Comparison of ENCODE assay signal across 9 mouse cellular contexts in genomic region chr19:4113806-4114230, GRCm38 (mm10). TPM values are rescaled to one million over a fixed set of nuclear protein-coding genes. Genes with fewer than 3 reads are reported as not detected.
DNase-seq lines count a peak whose midpoint lies in the region; ATAC-seq and TF ChIP-seq lines count a peak whose summit lies in the region.
"Had no signal": no experiment of that assay in that cellular context is flagged by ENCODE, and none has a peak within 500 bp of the region (broad histone marks: within the 10 kb centered on the region; RNA-seq: fewer than 3 reads in every experiment).

No protein-coding gene starts in this region.

- no peak for DNase-seq in liver, adult 2 months (ENCODE audit: extremely low read depth, low read depth, low spot score)
- DNase-seq in liver: no peak
- DNase-seq in limb, embryonic 10.5 days (ENCODE audit: low spot score): no peak
- DNase-seq in spleen, adult 12 weeks (ENCODE audit: low spot score): peak; percentile 53
- DNase-seq in hindbrain, embryonic 14.5 days (ENCODE audit: low spot score): no peak
- no peak for DNase-seq in gastrocnemius, postnatal 4 days (ENCODE audit: low spot score in 2 of 2)
- no peak for DNase-seq in ovary, postnatal 14 days (ENCODE audit: low spot score)

- H3K36me3 ChIP-seq in liver, adult 2 months (ENCODE audit: control insufficient read depth, insufficient read depth, low read length): peaks cover 2% of the 10 kb centered on the region; the same call in 1 of the 2 replicates
- H3K36me3 ChIP-seq in heart, embryonic 11.5 days (ENCODE audit: control insufficient read depth, insufficient read depth, low read length): peaks cover 20% of the 10 kb centered on the region
- H3K36me3 ChIP-seq in limb, embryonic 10.5 days: peaks cover 74% of the 10 kb centered on the region
- H3K36me3 ChIP-seq in hindbrain, embryonic 14.5 days (replicated peaks; ENCODE audit: control insufficient read depth, insufficient read depth): peaks cover 80% of the 10 kb centered on the region

- no peak overlapping the region for H3K4me3 ChIP-seq in liver, adult 2 months (ENCODE audit: insufficient read depth, low read depth, low read length)
- no peak overlapping the region for H3K4me3 ChIP-seq in heart, embryonic 11.5 days (ENCODE audit: low read depth, low read length)
- H3K4me3 ChIP-seq in limb, embryonic 10.5 days: no peak overlapping the region
- H3K4me3 ChIP-seq in hindbrain, embryonic 14.5 days (replicated peaks; ENCODE audit: low read length): no peak overlapping the region

- no peak for ATAC-seq in heart, embryonic 11.5 days (replicated peaks; ENCODE audit: insufficient number of reproducible peaks, low FRiP score, low TSS enrichment)
- ATAC-seq in hindbrain, embryonic 14.5 days (ENCODE audit: low FRiP score): no peak

- H3K4me2 ChIP-seq in heart, embryonic 11.5 days: no peak overlapping the region
- no peak overlapping the region for H3K4me2 ChIP-seq in hindbrain, embryonic 14.5 days (replicated peaks)

- H3K27me3 ChIP-seq in liver, adult 2 months (ENCODE audit: control insufficient read depth, insufficient read depth, low read length): no peaks in the 10 kb centered on the region
- H3K27me3 ChIP-seq in heart, embryonic 11.5 days (ENCODE audit: control insufficient read depth, insufficient read depth, low read length): no peaks in the 10 kb centered on the region
- no peaks in the 10 kb centered on the region for H3K27me3 ChIP-seq in limb, embryonic 10.5 days (ENCODE audit: low read depth, poor library complexity, severe bottlenecking)
- no peaks in the 10 kb centered on the region for H3K27me3 ChIP-seq in hindbrain, embryonic 14.5 days (ENCODE audit: control insufficient read depth, insufficient read depth, low read length)

- no peaks in the 10 kb centered on the region for H3K9me3 ChIP-seq in heart, embryonic 11.5 days (replicated peaks; ENCODE audit: control insufficient read depth, low read length)
- no peaks in the 10 kb centered on the region for H3K9me3 ChIP-seq in limb, embryonic 10.5 days (replicated peaks)
- no peaks in the 10 kb centered on the region for H3K9me3 ChIP-seq in hindbrain, embryonic 14.5 days (ENCODE audit: control insufficient read depth, low read length)

- H3K79me2 ChIP-seq in liver, adult 2 months (ENCODE audit: control insufficient read depth, insufficient read depth, low read length): no peaks in the 10 kb centered on the region

- peak overlapping the region; percentile 32 for H3K27ac ChIP-seq in liver, adult 2 months (replicated peaks; ENCODE audit: insufficient read depth, low read depth, low read length)
- H3K27ac ChIP-seq in heart, embryonic 11.5 days (ENCODE audit: low read depth, low read length): no peak overlapping the region; the same call in 1 of the 2 replicates
- H3K27ac ChIP-seq in limb, embryonic 10.5 days: peak overlapping the region; percentile 53; the same call in 1 of the 2 replicates
- no peak overlapping the region for H3K27ac ChIP-seq in hindbrain, embryonic 14.5 days

- H3K9ac ChIP-seq in liver, adult 2 months (ENCODE audit: low read depth, low read length): no peak overlapping the region
- H3K9ac ChIP-seq in heart, embryonic 11.5 days (ENCODE audit: low read depth, low read length): 0 out of 2 replicates have a peak overlapping the region, but pooled peaks have one; percentile 12
- H3K9ac ChIP-seq in hindbrain, embryonic 14.5 days: no peak overlapping the region

- TF ChIP-seq CTCF in liver, adult 2 months (IDR thresholded peaks at IDR 0.05; ENCODE audit: low read depth, low read length): no peak

- peaks cover 10% of the 10 kb centered on the region for H3K4me1 ChIP-seq in liver, adult 2 months (ENCODE audit: control insufficient read depth, insufficient read depth, low read length)
- 0 out of 2 replicates have a peak, but pooled peaks cover 9% of the 10 kb centered on the region for H3K4me1 ChIP-seq in heart, embryonic 11.5 days (ENCODE audit: control insufficient read depth, insufficient read depth, low read length)
- H3K4me1 ChIP-seq in limb, embryonic 10.5 days: peaks cover 18% of the 10 kb centered on the region
- no peaks in the 10 kb centered on the region for H3K4me1 ChIP-seq in hindbrain, embryonic 14.5 days (replicated peaks; ENCODE audit: control insufficient read depth, insufficient read depth, low read length)

- 40% methylated on average over 5 of the region's 5 CpGs for WGBS in liver, adult 2 months
- WGBS in heart, embryonic 11.5 days (ENCODE audit: insufficient replicate concordance): 43% methylated on average over 5 of the region's 5 CpGs
- WGBS in limb, embryonic 10.5 days: 44% methylated on average over 5 of the region's 5 CpGs
- WGBS in hindbrain, embryonic 14.5 days: 80% methylated on average over 5 of the region's 5 CpGs

- no peak for TF ChIP-seq POLR2A in liver, adult 2 months (IDR thresholded peaks at IDR 0.05; ENCODE audit: extremely low read depth, insufficient read depth, low read length)

RNA-seq across cellular contexts. Expression of gene Aip, which starts 11.8 kb away (rescaled TPM):
- 16.5 and 20.1 TPM in 2 replicates for total RNA-seq in liver, adult 2 months (2014; rRNA removed)
- 30.0 and 33.5 TPM in 2 replicates for polyA plus RNA-seq in liver, adult 2 months (2012; rRNA removed)
- 91.4 and 93.4 TPM in 2 replicates for polyA plus RNA-seq in heart, embryonic 11.5 days (2014; fragmentation: Nextera tagmentation; extraction: Ambion mirVana)
- polyA plus RNA-seq in limb, embryonic 10.5 days (2016; fragmentation: Nextera tagmentation; extraction: Ambion mirVana): 74.9 and 79.2 TPM in 2 replicates
- 93.8 and 99.7 TPM in 2 replicates for polyA plus RNA-seq in hindbrain, embryonic 14.5 days (2014; fragmentation: Nextera tagmentation; extraction: Ambion mirVana)
- 10 to 100 TPM; 49.9 to 61.1 TPM for total RNA-seq in gastrocnemius, postnatal 4 days (2021)

RNA-seq across cellular contexts. Expression of gene Pitpnm1, which starts 14.0 kb away (rescaled TPM):
- 1.7 and 4.9 TPM in 2 replicates for total RNA-seq in liver, adult 2 months (2014; rRNA removed)
- polyA plus RNA-seq in liver, adult 2 months (2012; rRNA removed): 8.1 and 14.2 TPM in 2 replicates
- polyA plus RNA-seq in heart, embryonic 11.5 days (2014; fragmentation: Nextera tagmentation; extraction: Ambion mirVana): 15.5 and 17.3 TPM in 2 replicates
- polyA plus RNA-seq in limb, embryonic 10.5 days (2016; fragmentation: Nextera tagmentation; extraction: Ambion mirVana): 5.9 and 7.9 TPM in 2 replicates
- 70.0 and 74.7 TPM in 2 replicates for polyA plus RNA-seq in hindbrain, embryonic 14.5 days (2014; fragmentation: Nextera tagmentation; extraction: Ambion mirVana)
- 1 to 10 TPM; 6.1 to 7.3 TPM for total RNA-seq in gastrocnemius, postnatal 4 days (2021)

RNA-seq across cellular contexts. Expression of gene Cdk2ap2, which starts 16.8 kb away (rescaled TPM):
- 33.9 and 44.0 TPM in 2 replicates for total RNA-seq in liver, adult 2 months (2014; rRNA removed)
- 185 and 198 TPM in 2 replicates for polyA plus RNA-seq in liver, adult 2 months (2012; rRNA removed)
- polyA plus RNA-seq in heart, embryonic 11.5 days (2014; fragmentation: Nextera tagmentation; extraction: Ambion mirVana): 63.4 and 64.0 TPM in 2 replicates
- 86.7 and 87.0 TPM in 2 replicates for polyA plus RNA-seq in limb, embryonic 10.5 days (2016; fragmentation: Nextera tagmentation; extraction: Ambion mirVana)
- polyA plus RNA-seq in hindbrain, embryonic 14.5 days (2014; fragmentation: Nextera tagmentation; extraction: Ambion mirVana): 79.2 and 82.1 TPM in 2 replicates
- 10 to 100 TPM; 22.9 to 23.9 TPM for total RNA-seq in gastrocnemius, postnatal 4 days (2021)

RNA-seq across cellular contexts. Expression of gene Gpr152, which starts 25.8 kb away (rescaled TPM):
- not detected in 2 replicates for total RNA-seq in liver, adult 2 months (2014; rRNA removed)
- 0.02 TPM in 2 replicates for polyA plus RNA-seq in liver, adult 2 months (2012; rRNA removed)
- polyA plus RNA-seq in heart, embryonic 11.5 days (2014; fragmentation: Nextera tagmentation; extraction: Ambion mirVana): not detected in 2 replicates
- polyA plus RNA-seq in limb, embryonic 10.5 days (2016; fragmentation: Nextera tagmentation; extraction: Ambion mirVana): not detected in 2 replicates
- polyA plus RNA-seq in hindbrain, embryonic 14.5 days (2014; fragmentation: Nextera tagmentation; extraction: Ambion mirVana): not detected in 2 replicates
- not detected for total RNA-seq in gastrocnemius, postnatal 4 days (2021)
- polyA plus RNA-seq: large intestine, adult 2 months had no signal

RNA-seq across cellular contexts. Expression of gene Cabp4, which starts 30.0 kb away (rescaled TPM):
- 0.37 TPM in 1 of 2 replicates, not detected in the other for total RNA-seq in liver, adult 2 months (2014; rRNA removed)
- polyA plus RNA-seq in liver, adult 2 months (2012; rRNA removed): not detected in 2 replicates
- not detected in 2 replicates for polyA plus RNA-seq in heart, embryonic 11.5 days (2014; fragmentation: Nextera tagmentation; extraction: Ambion mirVana)
- polyA plus RNA-seq in limb, embryonic 10.5 days (2016; fragmentation: Nextera tagmentation; extraction: Ambion mirVana): 0.15 TPM in 1 of 2 replicates, not detected in the other
- 0.11 and 0.26 TPM in 2 replicates for polyA plus RNA-seq in hindbrain, embryonic 14.5 days (2014; fragmentation: Nextera tagmentation; extraction: Ambion mirVana)
- total RNA-seq in gastrocnemius, postnatal 4 days (2021): not detected

Comparison
In these comparisons a context has a peak if more than half of its experiments do, and no peak if none do; other contexts are left out.
1. H3K27ac ChIP-seq: peak in liver, adult 2 months (single experiment) and limb, embryonic 10.5 days (single experiment); none in heart, embryonic 11.5 days (single experiment) and hindbrain, embryonic 14.5 days (single experiment).